Mouse (Mus musculus) lung, postnatal 0 days (tissue): Measurements from ENCODE around the gene Pip4k2a. TPM values are rescaled to one million over a fixed set of nuclear protein-coding genes. Genes with fewer than 3 reads are reported as not detected.

Source experiments
- ATAC-seq: fragments of 200-750 bp; cut with Nextera tagmentation; 2 replicates; pipeline ENCODE4 v1.8.0; 2017; ENCODE audit warnings: moderate library complexity
- DNase-seq: peaks from one replicate; pipeline ENCODE4 v3.0.0-alpha.2; 2016; ENCODE audit warnings: low spot score
- H3K27ac ChIP-seq: fragments of 300-500 bp; sonication (generic); 2 replicates; pipeline ENCODE4 v1.5.1; 2014; ENCODE audit warnings: antibody characterized with exemption, mild to moderate bottlenecking, low read length, mixed read lengths
- H3K27me3 ChIP-seq: fragments of 300-500 bp; sonication (generic); replicated peaks from 2 replicates; pipeline ENCODE4 v1.6.1; 2014; ENCODE audit warnings: low read length, mixed read lengths; ENCODE audit not compliant: insufficient read depth
- H3K36me3 ChIP-seq: fragments of 300-500 bp; sonication (generic); 2 replicates; pipeline ENCODE4 v1.6.1; 2014; ENCODE audit warnings: low read length, mixed read lengths; ENCODE audit not compliant: insufficient read depth
- H3K4me1 ChIP-seq: fragments of 300-500 bp; sonication (generic); 2 replicates; pipeline ENCODE4 v1.6.1; 2014; ENCODE audit warnings: antibody characterized with exemption, low read depth, low read length, mixed read lengths; ENCODE audit not compliant: insufficient read depth
- H3K4me2 ChIP-seq: fragments of 300-500 bp; sonication (generic); replicated peaks from 2 replicates; pipeline ENCODE4 v1.6.1; 2014; ENCODE audit warnings: low read depth, mild to moderate bottlenecking, low read length, moderate library complexity, mixed read lengths
- H3K4me3 ChIP-seq: fragments of 300-500 bp; sonication (generic); 2 replicates; pipeline ENCODE4 v1.5.1; 2014; ENCODE audit warnings: low read depth, low read length
- H3K9ac ChIP-seq: fragments of 300-500 bp; sonication (generic); replicated peaks from 2 replicates; pipeline ENCODE4 v1.6.1; 2014; ENCODE audit warnings: low read depth, mild to moderate bottlenecking
- H3K9me3 ChIP-seq: fragments of 300-500 bp; sonication (generic); 2 replicates; pipeline ENCODE4 v1.6.1; 2016; ENCODE audit warnings: low read length, mixed read lengths
- CTCF ChIP-seq: IDR thresholded peaks from 2 replicates; pipeline ENCODE4 v1.5.1; 2016; ENCODE audit warnings: antibody characterized with exemption, mild to moderate bottlenecking
- EP300 ChIP-seq: IDR thresholded peaks from 2 replicates; pipeline ENCODE4 v1.6.1; 2016; ENCODE audit warnings: antibody characterized with exemption, mild to moderate bottlenecking, control low read depth
- WGBS: fragments of 180-500 bp; shearing (Covaris S2); extraction: QIAGEN DNeasy Blood & Tissue Kit; methylation state at CpG from one replicate; pipeline ENCODE4 v1.1.7; 2014; 5-methylcytosine and 5-hydroxymethylcytosine counted together
- polyA plus RNA-seq: library from polyadenylated mRNA; unstranded; fragments of >200 nt; fragmentation: Nextera tagmentation; extraction: Ambion mirVana; gene quantifications from 2 replicates; pipeline ENCODE4 v1.2.1, GENCODE M21; 2015

The Pip4k2a gene
- polyA plus RNA-seq: 5.0 and 6.6 TPM in 2 replicates

DNA sequence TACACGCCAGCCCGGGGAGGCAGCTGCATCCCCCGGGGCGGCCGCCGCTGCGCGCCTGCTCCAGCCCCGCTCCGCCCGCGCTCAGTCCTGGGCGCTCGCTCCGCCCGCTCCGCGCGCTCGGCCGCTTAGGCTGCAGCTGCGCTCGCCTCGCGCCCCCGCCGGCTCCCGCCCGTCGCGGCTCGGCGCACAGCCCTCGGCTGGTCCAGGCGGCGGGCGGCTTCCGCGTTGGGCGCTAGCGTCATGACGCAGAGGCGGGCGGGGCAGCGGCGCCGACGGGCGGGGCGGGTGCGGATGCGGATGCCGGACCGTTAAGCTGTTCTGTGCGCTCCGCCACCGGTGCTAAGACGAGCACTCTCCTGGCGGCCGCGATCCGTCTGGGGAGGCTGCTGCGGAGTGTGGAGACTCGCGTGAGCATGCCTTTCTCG lies at the start of gene Pip4k2a, which contains the start of gene 4930426L09Rik:
TSS of gene Pip4k2a (minus strand) at position 73 of the 425 bp plus-strand sequence.
TSS of gene 4930426L09Rik (plus strand) at position 290 of the 425 bp plus-strand sequence.
- H3K36me3 ChIP-seq: no peaks in the 10 kb centered on the region
- H3K4me2 ChIP-seq: peak within 1 kb of the TSS; percentile 95
- DNase-seq: peak; percentile 93
- no peaks in the 10 kb centered on the region; the same call in none of the 2 replicates for H3K27me3 ChIP-seq
- peak; percentile 98 for ATAC-seq
- peaks cover 5% of the 10 kb centered on the region; the same call in 1 of the 2 replicates for H3K4me1 ChIP-seq
- peak within 1 kb of the TSS; percentile 78 for H3K27ac ChIP-seq
- TF ChIP-seq EP300: no peak
- TF ChIP-seq CTCF: peak; percentile 20; the same call in 1 of the 2 replicates
- WGBS: 0% methylated on average over 42 of the region's 66 CpGs
- peak within 1 kb of the TSS; percentile 80 for H3K4me3 ChIP-seq
- peak within 1 kb of the TSS; percentile 65 for H3K9ac ChIP-seq
- no peaks in the 10 kb centered on the region for H3K9me3 ChIP-seq

DNA sequence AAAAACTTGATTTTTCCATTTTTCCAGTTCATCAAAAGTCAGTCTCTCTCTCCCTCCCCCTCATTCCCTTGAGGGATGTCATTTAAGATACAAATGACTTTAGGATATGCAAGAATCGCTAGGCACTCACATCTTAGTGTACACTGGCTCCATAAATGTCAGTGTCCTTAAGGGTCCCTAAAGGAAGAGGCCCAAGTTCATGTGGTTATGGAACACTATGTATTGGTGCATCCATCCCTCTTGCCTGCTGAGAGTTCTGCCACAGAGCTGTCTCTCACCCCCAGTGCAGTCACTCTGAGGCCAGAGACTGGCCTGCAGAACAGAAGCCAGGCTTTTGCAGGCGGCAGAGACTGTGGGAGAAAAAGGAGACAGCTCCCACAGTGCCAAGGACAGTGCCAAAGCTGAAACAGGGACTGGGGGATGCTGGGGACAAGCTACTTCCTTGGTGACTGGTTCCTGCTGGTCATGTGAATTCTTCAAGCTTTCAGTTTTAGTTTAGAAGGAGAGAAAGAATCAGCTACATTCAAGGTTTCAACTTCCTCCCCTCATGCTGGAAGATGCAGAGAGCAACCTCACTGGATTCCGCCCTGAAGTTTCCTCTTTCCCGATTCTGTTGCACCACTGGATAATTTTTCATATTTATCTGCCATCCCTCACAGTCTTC lies 40.1 kb upstream of the Pip4k2a start:
- DNase-seq: no peak
- Histone ChIP-seq H3K4me1 (no peaks in the 10 kb centered on the region), H3K4me3 (no peak overlapping the region), H3K27me3 (no peaks in the 10 kb centered on the region), H3K9ac (no peak overlapping the region), H3K27ac (no peak overlapping the region), H3K9me3 (no peaks in the 10 kb centered on the region), H3K4me2 (no peak overlapping the region), H3K36me3 (no peaks in the 10 kb centered on the region)
- ATAC-seq: peak; percentile 35
- 46% methylated on average over 4 of the region's 4 CpGs for WGBS
- TF ChIP-seq EP300: no peak

DNA sequence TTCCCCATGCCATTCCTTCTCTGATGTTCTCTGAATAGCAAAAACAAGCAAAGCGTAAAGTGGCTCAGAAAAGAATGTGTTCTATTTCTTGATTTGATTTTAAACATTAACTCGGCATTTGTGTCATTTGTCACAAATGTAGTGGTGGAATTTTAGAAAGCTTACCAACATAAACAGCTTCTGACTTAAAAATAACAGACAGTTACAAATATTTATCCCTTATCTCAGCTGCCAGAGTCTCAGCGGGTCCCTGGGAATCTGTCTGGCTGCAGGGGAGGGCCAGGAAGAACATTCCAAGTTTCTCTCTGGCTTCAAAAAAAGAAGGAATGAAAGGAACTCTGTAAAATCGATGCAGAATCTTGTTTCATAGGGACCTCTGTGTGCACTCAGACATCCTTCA lies 39.5 kb upstream of the Pip4k2a start:
- H3K9ac ChIP-seq: no peak overlapping the region
- no peak for ATAC-seq
- no peak overlapping the region for H3K4me3 ChIP-seq
- no peak for DNase-seq
- no peaks in the 10 kb centered on the region for H3K4me1 ChIP-seq
- no peaks in the 10 kb centered on the region for H3K36me3 ChIP-seq
- H3K27ac ChIP-seq: no peak overlapping the region
- no peaks in the 10 kb centered on the region for H3K9me3 ChIP-seq
- H3K4me2 ChIP-seq: no peak overlapping the region
- TF ChIP-seq EP300 (0 out of 2 replicates have a peak, but pooled peaks have one; percentile 9), CTCF (no peak)
- H3K27me3 ChIP-seq: no peaks in the 10 kb centered on the region
- 23% methylated on average over 4 of the region's 4 CpGs for WGBS

DNA sequence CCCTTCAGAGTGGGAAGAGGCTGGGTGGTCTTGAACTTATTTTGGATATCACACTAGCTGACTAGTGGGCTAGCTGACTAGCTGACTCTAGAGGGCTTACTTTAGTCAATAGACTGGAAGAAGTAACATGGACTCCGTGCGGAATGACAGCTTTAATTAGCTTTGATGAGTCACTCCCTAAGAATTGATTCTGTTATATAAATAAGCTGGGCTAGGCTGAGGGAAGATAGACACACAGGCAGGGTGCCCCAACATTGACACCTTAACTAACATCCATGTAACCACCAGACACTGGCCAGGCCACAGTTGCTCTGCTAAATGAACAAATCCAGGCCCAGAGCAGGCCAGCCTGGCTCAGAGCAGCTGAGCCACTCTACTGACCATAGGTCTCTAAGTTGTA lies 26.9 kb upstream of the Pip4k2a start:
- no peak overlapping the region for H3K4me3 ChIP-seq
- TF ChIP-seq CTCF (no peak), EP300 (no peak)
- H3K36me3 ChIP-seq: no peaks in the 10 kb centered on the region
- ATAC-seq: no peak
- 74% methylated on average over 2 of the region's 2 CpGs for WGBS
- H3K4me1 ChIP-seq: no peaks in the 10 kb centered on the region
- H3K27ac ChIP-seq: no peak overlapping the region
- H3K9me3 ChIP-seq: no peaks in the 10 kb centered on the region
- H3K4me2 ChIP-seq: no peak overlapping the region
- no peak for DNase-seq
- H3K27me3 ChIP-seq: no peaks in the 10 kb centered on the region
- H3K9ac ChIP-seq: no peak overlapping the region

DNA sequence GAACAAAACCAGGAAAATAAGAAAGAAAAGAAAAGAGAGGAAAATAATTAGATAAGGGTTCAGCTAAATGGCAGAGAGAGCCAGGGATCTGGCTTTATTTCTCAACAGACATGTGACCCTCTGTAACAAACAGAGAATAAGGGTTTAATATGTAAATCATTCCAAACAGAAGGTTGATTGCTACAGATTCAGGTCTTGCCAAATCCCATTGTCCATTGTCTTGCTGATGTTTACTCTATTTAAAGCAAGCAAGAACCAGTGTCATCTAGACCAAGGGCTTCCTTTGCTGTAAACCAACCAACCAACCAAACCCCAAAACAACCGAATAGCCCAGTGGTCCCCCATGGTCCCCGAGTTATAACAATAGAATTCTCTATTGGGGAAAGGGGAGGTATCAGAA lies 20.1 kb upstream of the Pip4k2a start:
- ATAC-seq: no peak
- Histone ChIP-seq H3K4me3 (no peak overlapping the region), H3K9ac (no peak overlapping the region), H3K4me1 (no peaks in the 10 kb centered on the region), H3K36me3 (no peaks in the 10 kb centered on the region), H3K27ac (no peak overlapping the region), H3K4me2 (no peak overlapping the region), H3K27me3 (no peaks in the 10 kb centered on the region), H3K9me3 (no peaks in the 10 kb centered on the region)
- WGBS: 68% methylated on average over 2 of the region's 2 CpGs
- no peak for DNase-seq
- TF ChIP-seq CTCF (no peak), EP300 (no peak)

DNA sequence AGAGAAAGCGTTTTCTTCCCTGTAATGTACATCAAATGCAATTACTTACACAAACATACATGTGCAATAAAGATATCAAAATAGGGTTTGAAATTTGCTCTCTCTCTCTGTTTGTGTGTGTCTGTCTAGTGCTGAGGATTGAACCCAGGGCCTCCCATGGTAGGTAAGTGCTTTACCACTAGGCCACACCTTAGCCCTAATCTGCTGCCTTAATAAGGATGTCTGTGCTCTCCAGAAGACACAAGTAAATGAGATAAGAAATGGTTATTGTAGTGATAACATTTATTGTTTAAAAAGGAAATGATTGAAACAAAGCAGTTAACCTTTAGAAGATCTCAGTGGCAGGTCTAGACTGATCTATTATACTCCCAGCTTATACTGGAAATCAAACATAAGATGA lies 18.9 kb upstream of the Pip4k2a start:
- Histone ChIP-seq H3K36me3 (no peaks in the 10 kb centered on the region), H3K4me2 (no peak overlapping the region), H3K9ac (no peak overlapping the region), H3K27me3 (no peaks in the 10 kb centered on the region), H3K9me3 (no peaks in the 10 kb centered on the region), H3K4me3 (no peak overlapping the region), H3K4me1 (no peaks in the 10 kb centered on the region), H3K27ac (no peak overlapping the region)
- 46% methylated on average over 1 of the region's 1 CpGs for WGBS
- ATAC-seq: no peak
- DNase-seq: no peak
- TF ChIP-seq EP300 (no peak), CTCF (no peak)
